Mouse (Mus musculus): Measurements from ENCODE around the gene Mettl26.

- TF ChIP-seq TAL1 (IDR thresholded peaks at IDR 0.05; ENCODE audit: low read length) (no peak), GATA1 (IDR thresholded peaks at IDR 0.05; ENCODE audit: low read length) (no peak)
Measured at GRCm38 (mm10) chr17:25841117-25841880, 33.6 kb upstream of the Mettl26 start, which contains the start of gene Gm20683.

All from erythroblast, embryonic 14.5 days (primary cell).